11 mouse cellular contexts compared by ENCODE assay signal in the genomic region with DNA sequence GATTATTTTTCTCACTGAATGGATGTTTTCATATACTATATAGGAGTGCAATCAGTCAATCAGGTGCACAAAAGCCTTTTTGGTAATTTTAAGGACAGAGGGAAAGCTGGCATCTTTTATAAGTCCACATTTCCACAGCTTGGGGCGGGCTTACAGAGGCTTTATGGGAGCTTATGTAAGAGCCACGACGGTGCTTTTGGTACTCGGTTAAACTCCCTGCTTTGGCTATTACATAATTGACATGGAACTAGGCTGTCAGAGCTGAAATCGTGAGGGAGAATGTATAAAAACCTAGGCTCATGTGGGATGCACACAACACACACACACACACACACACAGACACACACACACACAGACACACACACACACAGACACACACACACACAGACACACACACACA. TPM values are rescaled to one million over a fixed set of nuclear protein-coding genes. Genes with fewer than 3 reads are reported as not detected.
DNase-seq lines count a peak whose midpoint lies in the region; ATAC-seq and TF ChIP-seq lines count a peak whose summit lies in the region.
"Had no signal": no experiment of that assay in that cellular context is flagged by ENCODE, and none has a peak within 500 bp of the region (broad histone marks: within the 10 kb centered on the region; RNA-seq: fewer than 3 reads in every experiment).

No protein-coding gene starts in this region.

- H3K27me3 ChIP-seq in hindbrain, embryonic 14.5 days (ENCODE audit: control insufficient read depth, insufficient read depth, low read length), result 0 out of 2 replicates have a peak, but pooled peaks cover 3% of the 10 kb centered on the region
- H3K27me3 ChIP-seq in neural tube, embryonic 15.5 days (replicated peaks), result no peaks in the 10 kb centered on the region
- peaks cover 28% of the 10 kb centered on the region for H3K27me3 ChIP-seq in intestine, postnatal 0 days (replicated peaks; ENCODE audit: control insufficient read depth, insufficient read depth, low read length)

- H3K4me1 ChIP-seq in hindbrain, embryonic 14.5 days (replicated peaks; ENCODE audit: control insufficient read depth, insufficient read depth, low read length), result peaks cover 4% of the 10 kb centered on the region; the same call in 1 of the 2 replicates
- peaks cover 22% of the 10 kb centered on the region for H3K4me1 ChIP-seq in neural tube, embryonic 15.5 days
- 0 out of 2 replicates have a peak, but pooled peaks cover 3% of the 10 kb centered on the region for H3K4me1 ChIP-seq in intestine, postnatal 0 days (replicated peaks; ENCODE audit: control insufficient read depth, insufficient read depth, low read length)

- 29% methylated on average over 5 of the region's 5 CpGs for WGBS in hindbrain, embryonic 14.5 days
- 20% methylated on average over 5 of the region's 5 CpGs for WGBS in neural tube, embryonic 15.5 days
- WGBS in intestine, postnatal 0 days, result 30% methylated on average over 5 of the region's 5 CpGs

- no peaks in the 10 kb centered on the region for H3K9me3 ChIP-seq in hindbrain, embryonic 14.5 days (ENCODE audit: control insufficient read depth, low read length)
- no peaks in the 10 kb centered on the region for H3K9me3 ChIP-seq in neural tube, embryonic 15.5 days (replicated peaks)
- no peaks in the 10 kb centered on the region for H3K9me3 ChIP-seq in intestine, postnatal 0 days (ENCODE audit: control insufficient read depth)

- peak overlapping the region; percentile 75 for H3K4me2 ChIP-seq in hindbrain, embryonic 14.5 days (replicated peaks)
- peak overlapping the region; percentile 87 for H3K4me2 ChIP-seq in neural tube, embryonic 15.5 days
- no peak overlapping the region for H3K4me2 ChIP-seq in intestine, postnatal 0 days (replicated peaks; ENCODE audit: low read depth)

- peak overlapping the region; percentile 73 for H3K4me3 ChIP-seq in hindbrain, embryonic 14.5 days (replicated peaks; ENCODE audit: low read length)
- H3K4me3 ChIP-seq in neural tube, embryonic 15.5 days (replicated peaks), result peak overlapping the region; percentile 62
- H3K4me3 ChIP-seq in intestine, postnatal 0 days (ENCODE audit: low read depth, low read length), result no peak overlapping the region

- no peak for TF ChIP-seq CTCF in intestine, postnatal 0 days (IDR thresholded peaks at IDR 0.05; ENCODE audit: low read depth)

- no peak for DNase-seq in cerebellum, postnatal 4 days (ENCODE audit: low spot score in 2 of 2)
- DNase-seq in layer of hippocampus, adult 8-10 months (ENCODE audit: low spot score in 2 of 2), result peak; percentile 38 to 57
- no peak for DNase-seq in layer of hippocampus, postnatal 10 days (ENCODE audit: low spot score in 2 of 2)
- no peak for DNase-seq in hindbrain, embryonic 14.5 days (ENCODE audit: low spot score)
- no peak for DNase-seq in kidney, postnatal 4 days
- DNase-seq: gastrocnemius, postnatal 10 days; thymus, postnatal 4 days had no signal

- no peaks in the 10 kb centered on the region for H3K36me3 ChIP-seq in hindbrain, embryonic 14.5 days (replicated peaks; ENCODE audit: control insufficient read depth, insufficient read depth)
- H3K36me3 ChIP-seq in neural tube, embryonic 15.5 days, result no peaks in the 10 kb centered on the region
- H3K36me3 ChIP-seq in intestine, postnatal 0 days (ENCODE audit: control insufficient read depth, insufficient read depth), result no peaks in the 10 kb centered on the region
- H3K36me3 ChIP-seq: G1E had no signal

- H3K9ac ChIP-seq in hindbrain, embryonic 14.5 days, result peak overlapping the region; percentile 78; the same call in 1 of the 2 replicates
- H3K9ac ChIP-seq in neural tube, embryonic 15.5 days (replicated peaks), result no peak overlapping the region; the same call in 1 of the 2 replicates
- H3K9ac ChIP-seq in intestine, postnatal 0 days (ENCODE audit: low read depth, low read length), result no peak overlapping the region

- peak; percentile 56; the same call in 1 of the 2 replicates for ATAC-seq in cerebellum, adult (ENCODE audit: insufficient number of reproducible peaks, low FRiP score, low TSS enrichment)
- ATAC-seq in hindbrain, embryonic 14.5 days (ENCODE audit: low FRiP score), result no peak
- no peak for ATAC-seq in neural tube, embryonic 15.5 days (ENCODE audit: low FRiP score)
- no peak for ATAC-seq in intestine, postnatal 0 days

- no peak overlapping the region for H3K27ac ChIP-seq in hindbrain, embryonic 14.5 days
- H3K27ac ChIP-seq in neural tube, embryonic 15.5 days (replicated peaks), result no peak overlapping the region
- H3K27ac ChIP-seq in intestine, postnatal 0 days (ENCODE audit: low read depth, low read length), result no peak overlapping the region

RNA-seq across cellular contexts. Expression of gene Mtus2, which starts 2.0 kb away (rescaled TPM):
- total RNA-seq in layer of hippocampus, adult 8-10 months (2022), result 10 to 100 TPM; 27.7 to 34.9 (median 33.8) TPM
- 10 to 100 TPM; 35.3 to 40.3 TPM for total RNA-seq in layer of hippocampus, postnatal 10 days (2021)
- 42.0 and 49.4 TPM in 2 replicates for polyA plus RNA-seq in hindbrain, embryonic 14.5 days (2014; fragmentation: Nextera tagmentation; extraction: Ambion mirVana)
- polyA plus RNA-seq in neural tube, embryonic 15.5 days (2015; fragmentation: Nextera tagmentation; extraction: Ambion mirVana), result 35.9 and 39.2 TPM in 2 replicates
- polyA plus RNA-seq in intestine, postnatal 0 days (2015; fragmentation: Nextera tagmentation; extraction: Ambion mirVana), result 14.0 and 15.8 TPM in 2 replicates
- polyA plus RNA-seq: G1E had no signal

Comparison
In these comparisons a context has a peak if more than half of its experiments do, and no peak if none do; other contexts are left out.
1. DNase-seq: peak in layer of hippocampus, adult 8-10 months (2 of 2); none in cerebellum, postnatal 4 days (0 of 2), layer of hippocampus, postnatal 10 days (0 of 2), hindbrain, embryonic 14.5 days (single experiment) and kidney, postnatal 4 days (0 of 2).